Mouse (Mus musculus) v-Abl transformed pro-B cells (cell line): ENCODE measurements around the gene Olfr938.

Experiments used
- in situ Hi-C, 2 experiments: fragments of 400-800 bp; cut with MboI; formaldehyde crosslinking; loops; one replicate each; pipeline ENCODE4 v1.15.1; 2025; ENCODE audit not compliant: unreplicated experiment in 2 of 2

Olfr938 gene

GRCm38 (mm10) chr9:39078787-39079186 is at the start of gene Olfr938:
TSS of gene Olfr938 (minus strand) at chr9:39078887.
- in situ Hi-C loops = no loop called here

- in situ Hi-C loops = no loop called here
These were observed 49.1 kb upstream of the Olfr938 start, which contains the start of gene Olfr27 for GRCm38 (mm10) chr9:39127831-39128230. TSS of gene Olfr27 (plus strand) at chr9:39128131.

GRCm38 (mm10) chr9:39127326-39127725 is 48.6 kb upstream of the Olfr938 start:
- in situ Hi-C loops = no loop called here

- in situ Hi-C loops = no loop called here
These were observed 13.8 kb downstream of the Olfr938 start, which contains the start of gene Olfr937 for GRCm38 (mm10) chr9:39064851-39065250. TSS of gene Olfr937 (minus strand) at chr9:39064951.
